Mouse (Mus musculus) neural tube, embryonic 13.5 days (tissue): ENCODE data around the gene Cldn6. TPM values are rescaled to one million over a fixed set of nuclear protein-coding genes. Genes with fewer than 3 reads are reported as not detected.
A peak's percentile ranks its signal among the peaks of the same experiment; 100 is the strongest.

Source experiments
- ATAC-seq: fragments of 200-750 bp; cut with Nextera tagmentation; 2 replicates; pipeline ENCODE4 v1.8.0; 2017; ENCODE audit warnings: low read depth, mild to moderate bottlenecking, moderate TSS enrichment, moderate library complexity
- H3K27ac ChIP-seq: fragments of 300-500 bp; sonication (generic); replicated peaks from 2 replicates; pipeline ENCODE4 v1.5.1; 2015; ENCODE audit warnings: moderate library complexity, mild to moderate bottlenecking, inconsistent platforms
- H3K27me3 ChIP-seq: fragments of 300-500 bp; sonication (generic); 2 replicates; pipeline ENCODE4 v1.6.1; 2015; ENCODE audit warnings: mild to moderate bottlenecking, inconsistent platforms
- H3K36me3 ChIP-seq: fragments of 300-500 bp; sonication (generic); 2 replicates; pipeline ENCODE4 v1.6.1; 2015; ENCODE audit warnings: mild to moderate bottlenecking, inconsistent platforms
- H3K4me1 ChIP-seq: fragments of 300-500 bp; sonication (generic); replicated peaks from 2 replicates; pipeline ENCODE4 v1.6.1; 2015; ENCODE audit warnings: inconsistent platforms
- H3K4me2 ChIP-seq: fragments of 300-500 bp; sonication (generic); 2 replicates; pipeline ENCODE4 v1.6.1; 2015; ENCODE audit warnings: inconsistent platforms, mild to moderate bottlenecking, moderate library complexity
- H3K4me3 ChIP-seq: fragments of 300-500 bp; sonication (generic); 2 replicates; pipeline ENCODE4 v1.5.1; 2015; ENCODE audit warnings: mild to moderate bottlenecking, inconsistent platforms
- H3K9ac ChIP-seq: fragments of 300-500 bp; sonication (generic); 2 replicates; pipeline ENCODE4 v1.6.1; 2015; ENCODE audit warnings: moderate library complexity, mild to moderate bottlenecking, inconsistent platforms
- H3K9me3 ChIP-seq: fragments of 300-500 bp; sonication (generic); 2 replicates; pipeline ENCODE4 v1.6.1; 2016; ENCODE audit warnings: inconsistent platforms
- WGBS: fragments of 180-500 bp; shearing (Covaris S2); methylation state at CpG from one replicate; pipeline ENCODE4 v1.1.7; 2015; 5-methylcytosine and 5-hydroxymethylcytosine counted together
- polyA plus RNA-seq: library from polyadenylated mRNA; unstranded; fragments of >200 nt; fragmentation: Nextera tagmentation; extraction: Ambion mirVana; gene quantifications from 2 replicates; pipeline ENCODE4 v1.2.1, GENCODE M21; 2015

Cldn6 gene
- polyA plus RNA-seq: 0.53 and 1.2 TPM in 2 replicates

- WGBS: 1% methylated on average over 38 of the region's 38 CpGs
- Histone ChIP-seq H3K4me1 (peaks cover 50% of the 10 kb centered on the region), H3K4me2 (peak within 1 kb of the TSS; percentile 9; the same call in 1 of the 2 replicates), H3K27me3 (peaks cover 96% of the 10 kb centered on the region), H3K36me3 (no peaks in the 10 kb centered on the region), H3K9ac (no peak within 1 kb of the TSS), H3K4me3 (no peak within 1 kb of the TSS), H3K9me3 (no peaks in the 10 kb centered on the region), H3K27ac (no peak within 1 kb of the TSS)
- ATAC-seq: no peak
These were observed at the start of gene Cldn6 for GRCm38 (mm10) chr17:23679127-23679835. Gene Cldn6 (plus strand): TSS chr17:23679249.

- WGBS: 18% methylated on average over 22 of the region's 22 CpGs
- Histone ChIP-seq H3K27ac (no peak overlapping the region), H3K4me1 (peaks cover 5% of the 10 kb centered on the region; the same call in 1 of the 2 replicates), H3K27me3 (no peaks in the 10 kb centered on the region), H3K4me2 (peak overlapping the region; percentile 44), H3K36me3 (no peaks in the 10 kb centered on the region), H3K9ac (peak overlapping the region; percentile 53; the same call in 1 of the 2 replicates), H3K9me3 (no peaks in the 10 kb centered on the region), H3K4me3 (no peak overlapping the region)
- peak; percentile 83 for ATAC-seq
These were observed 48.6 kb upstream of the Cldn6 start for GRCm38 (mm10) chr17:23630195-23631020.

GRCm38 (mm10) chr17:23631241-23631640 is 47.8 kb upstream of the Cldn6 start:
- Histone ChIP-seq H3K4me2 (no peak overlapping the region), H3K9ac (no peak overlapping the region), H3K27ac (no peak overlapping the region), H3K4me3 (no peak overlapping the region), H3K27me3 (no peaks in the 10 kb centered on the region), H3K9me3 (no peaks in the 10 kb centered on the region), H3K4me1 (peaks cover 5% of the 10 kb centered on the region; the same call in 1 of the 2 replicates), H3K36me3 (no peaks in the 10 kb centered on the region)
- 0 out of 2 replicates have a peak, but pooled peaks have one; percentile 40 for ATAC-seq
- 87% methylated on average over 8 of the region's 8 CpGs for WGBS

GRCm38 (mm10) chr17:23644613-23645495 is 34.2 kb upstream of the Cldn6 start, which contains the start of gene Mmp25:
Gene Mmp25 (minus strand): TSS chr17:23645277.
- Histone ChIP-seq H3K4me2 (peak within 1 kb of the TSS; percentile 69), H3K36me3 (no peaks in the 10 kb centered on the region), H3K4me3 (peak within 1 kb of the TSS; percentile 41), H3K4me1 (peaks cover 11% of the 10 kb centered on the region), H3K27ac (0 out of 2 replicates have a peak within 1 kb of the TSS, but pooled peaks have one; percentile 13), H3K27me3 (peaks cover 42% of the 10 kb centered on the region), H3K9ac (peak within 1 kb of the TSS; percentile 63), H3K9me3 (no peaks in the 10 kb centered on the region)
- under 1% methylated on average over 58 of the region's 58 CpGs for WGBS
- ATAC-seq: peak; percentile 43

- H3K4me1 ChIP-seq: peaks cover 11% of the 10 kb centered on the region
- no peaks in the 10 kb centered on the region for H3K9me3 ChIP-seq
- H3K4me2 ChIP-seq: no peak overlapping the region
- H3K9ac ChIP-seq: no peak overlapping the region
- ATAC-seq: no peak
- H3K27me3 ChIP-seq: peaks cover 42% of the 10 kb centered on the region
- H3K27ac ChIP-seq: no peak overlapping the region
- H3K4me3 ChIP-seq: no peak overlapping the region
- 32% methylated on average over 10 of the region's 10 CpGs for WGBS
- H3K36me3 ChIP-seq: no peaks in the 10 kb centered on the region
These were observed 33.2 kb upstream of the Cldn6 start for GRCm38 (mm10) chr17:23645894-23646293.

GRCm38 (mm10) chr17:23651363-23651762 is 27.7 kb upstream of the Cldn6 start:
- WGBS: 83% methylated on average over 6 of the region's 6 CpGs
- Histone ChIP-seq H3K27ac (no peak overlapping the region), H3K36me3 (no peaks in the 10 kb centered on the region), H3K9me3 (no peaks in the 10 kb centered on the region), H3K27me3 (peaks cover 13% of the 10 kb centered on the region), H3K4me3 (no peak overlapping the region), H3K9ac (no peak overlapping the region), H3K4me2 (no peak overlapping the region), H3K4me1 (no peaks in the 10 kb centered on the region)
- no peak for ATAC-seq

GRCm38 (mm10) chr17:23653324-23653723 is 25.7 kb upstream of the Cldn6 start:
- 67% methylated on average over 2 of the region's 2 CpGs for WGBS
- no peaks in the 10 kb centered on the region for H3K4me1 ChIP-seq
- H3K9me3 ChIP-seq: no peaks in the 10 kb centered on the region
- H3K27me3 ChIP-seq: peaks cover 7% of the 10 kb centered on the region; the same call in 1 of the 2 replicates
- H3K36me3 ChIP-seq: no peaks in the 10 kb centered on the region
- no peak overlapping the region for H3K27ac ChIP-seq
- no peak overlapping the region for H3K4me2 ChIP-seq
- no peak overlapping the region for H3K9ac ChIP-seq
- no peak overlapping the region for H3K4me3 ChIP-seq
- ATAC-seq: no peak

- no peak overlapping the region for H3K27ac ChIP-seq
- H3K4me2 ChIP-seq: no peak overlapping the region
- H3K9me3 ChIP-seq: no peaks in the 10 kb centered on the region
- no peak overlapping the region for H3K4me3 ChIP-seq
- WGBS: 59% methylated on average over 6 of the region's 6 CpGs
- no peaks in the 10 kb centered on the region for H3K36me3 ChIP-seq
- no peak overlapping the region for H3K9ac ChIP-seq
- ATAC-seq: no peak
- H3K27me3 ChIP-seq: peaks cover 10% of the 10 kb centered on the region
- no peaks in the 10 kb centered on the region for H3K4me1 ChIP-seq
These were observed 25.0 kb upstream of the Cldn6 start for GRCm38 (mm10) chr17:23654001-23654400.

GRCm38 (mm10) chr17:23654410-23654809 is 24.6 kb upstream of the Cldn6 start:
- H3K27ac ChIP-seq: no peak overlapping the region
- WGBS: 56% methylated on average over 2 of the region's 2 CpGs

GRCm38 (mm10) chr17:23658450-23658849 is 20.6 kb upstream of the Cldn6 start:
- H3K9ac ChIP-seq: no peak overlapping the region
- H3K9me3 ChIP-seq: no peaks in the 10 kb centered on the region
- no peak overlapping the region for H3K4me2 ChIP-seq
- ATAC-seq: no peak
- peaks cover 8% of the 10 kb centered on the region for H3K4me1 ChIP-seq
- peaks cover 55% of the 10 kb centered on the region for H3K27me3 ChIP-seq
- 87% methylated on average over 3 of the region's 3 CpGs for WGBS
- no peaks in the 10 kb centered on the region for H3K36me3 ChIP-seq
- H3K27ac ChIP-seq: no peak overlapping the region
- H3K4me3 ChIP-seq: no peak overlapping the region

More at GRCm38 (mm10) chr17:23654410-23654809, 24.6 kb upstream of the Cldn6 start:
- peaks cover 14% of the 10 kb centered on the region for H3K27me3 ChIP-seq
- no peaks in the 10 kb centered on the region for H3K9me3 ChIP-seq
- H3K36me3 ChIP-seq: no peaks in the 10 kb centered on the region
- H3K4me1 ChIP-seq: no peaks in the 10 kb centered on the region
- H3K4me3 ChIP-seq: no peak overlapping the region
- H3K9ac ChIP-seq: no peak overlapping the region
- no peak overlapping the region for H3K4me2 ChIP-seq
- no peak for ATAC-seq

- Histone ChIP-seq H3K9me3 (no peaks in the 10 kb centered on the region), H3K36me3 (no peaks in the 10 kb centered on the region), H3K9ac (no peak within 1 kb of the TSS), H3K27me3 (peaks cover 54% of the 10 kb centered on the region), H3K4me1 (peaks cover 8% of the 10 kb centered on the region), H3K4me2 (no peak within 1 kb of the TSS), H3K4me3 (no peak within 1 kb of the TSS), H3K27ac (no peak within 1 kb of the TSS)
- 6% methylated on average over 27 of the region's 27 CpGs for WGBS
- ATAC-seq: no peak
These were observed 18.8 kb upstream of the Cldn6 start, which contains the start of gene Bicdl2 for GRCm38 (mm10) chr17:23660117-23660875. Gene Bicdl2 (plus strand): TSS chr17:23660506.
